Mouse (Mus musculus): ENCODE measurements around the gene Atp5d. TPM values are rescaled to one million over a fixed set of nuclear protein-coding genes. Genes with fewer than 3 reads are reported as not detected.
A peak's percentile ranks its signal among the peaks of the same experiment; 100 is the strongest.

Atp5d gene
- polyA plus RNA-seq, 1 experiment from 2014 or later = 494 TPM

DNA sequence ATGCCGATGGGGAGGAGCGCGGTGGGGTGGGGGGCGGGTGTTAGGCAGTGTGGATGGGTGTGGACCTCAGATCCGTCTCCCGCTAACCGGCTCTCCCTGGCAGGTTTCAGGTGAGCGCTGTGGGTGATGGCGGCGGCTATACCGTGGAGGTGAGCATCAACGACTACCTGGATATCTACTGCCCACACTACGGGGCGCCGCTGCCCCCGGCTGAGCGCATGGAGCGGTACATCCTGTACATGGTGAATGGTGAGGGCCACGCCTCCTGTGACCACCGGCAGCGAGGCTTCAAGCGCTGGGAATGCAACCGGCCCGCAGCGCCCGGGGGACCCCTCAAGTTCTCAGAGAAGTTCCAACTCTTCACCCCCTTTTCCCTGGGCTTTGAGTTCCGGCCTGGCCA is 48.2 kb downstream of the Atp5d start:
- H3K27ac ChIP-seq = no peak overlapping the region
- ATAC-seq (ENCODE audit: insufficient number of reproducible peaks, low FRiP score, low TSS enrichment, low read depth) = no peak
- no peak overlapping the region for H3K4me2 ChIP-seq
- peaks cover 37% of the 10 kb centered on the region for H3K4me1 ChIP-seq
- H3K4me3 ChIP-seq = no peak overlapping the region
- H3K9ac ChIP-seq = no peak overlapping the region
- no peaks in the 10 kb centered on the region for H3K9me3 ChIP-seq
- H3K27me3 ChIP-seq = peaks cover 28% of the 10 kb centered on the region
- 41% methylated on average over 27 of the region's 27 CpGs for WGBS
- H3K36me3 ChIP-seq = peaks cover 25% of the 10 kb centered on the region

DNA sequence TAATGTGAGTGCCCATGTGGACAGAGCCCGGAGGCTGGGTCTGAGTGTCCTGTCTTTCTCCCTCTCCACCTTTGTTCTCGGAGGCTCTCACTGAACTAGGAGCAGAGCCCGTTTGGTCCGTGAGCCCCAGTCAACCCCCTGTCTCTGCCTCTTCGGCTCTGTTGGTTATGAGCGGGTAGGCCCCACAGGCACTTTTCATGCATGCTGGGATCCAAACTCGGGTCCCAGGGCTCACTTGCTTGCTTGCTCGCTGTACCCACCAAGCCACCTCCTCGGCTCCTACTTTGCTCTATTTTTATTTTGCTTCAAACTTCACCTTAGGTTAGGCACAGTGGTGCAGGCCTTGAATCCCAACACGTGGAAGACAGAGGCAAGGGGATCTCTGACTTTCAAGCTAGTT is 49.3 kb downstream of the Atp5d start:
- peaks cover 33% of the 10 kb centered on the region for H3K4me1 ChIP-seq
- no peak overlapping the region for H3K4me2 ChIP-seq
- H3K27me3 ChIP-seq = peaks cover 37% of the 10 kb centered on the region
- no peak for ATAC-seq (ENCODE audit: insufficient number of reproducible peaks, low FRiP score, low TSS enrichment, low read depth)
- H3K27ac ChIP-seq = no peak overlapping the region
- no peaks in the 10 kb centered on the region for H3K9me3 ChIP-seq
- H3K4me3 ChIP-seq = no peak overlapping the region
- WGBS = 89% methylated on average over 10 of the region's 10 CpGs
- no peak overlapping the region for H3K9ac ChIP-seq
- peaks cover 20% of the 10 kb centered on the region for H3K36me3 ChIP-seq

GRCm38 (mm10) chr10:80188453-80189024 is 50.1 kb downstream of the Atp5d start:
- peaks cover 38% of the 10 kb centered on the region for H3K27me3 ChIP-seq
- H3K4me2 ChIP-seq = no peak overlapping the region
- no peak overlapping the region for H3K9ac ChIP-seq
- peaks cover 33% of the 10 kb centered on the region for H3K4me1 ChIP-seq
- no peak overlapping the region for H3K4me3 ChIP-seq
- H3K9me3 ChIP-seq = no peaks in the 10 kb centered on the region
- ATAC-seq (ENCODE audit: insufficient number of reproducible peaks, low FRiP score, low TSS enrichment, low read depth) = no peak
- H3K36me3 ChIP-seq = peaks cover 20% of the 10 kb centered on the region
- H3K27ac ChIP-seq = no peak overlapping the region
- WGBS = 73% methylated on average over 15 of the region's 15 CpGs

GRCm38 (mm10) chr10:80189999-80190398 is 51.6 kb downstream of the Atp5d start:
- Histone ChIP-seq H3K36me3 (peaks cover 20% of the 10 kb centered on the region), H3K4me2 (peak overlapping the region; percentile 71), H3K4me1 (peaks cover 31% of the 10 kb centered on the region), H3K4me3 (peak overlapping the region; percentile 43), H3K9me3 (no peaks in the 10 kb centered on the region), H3K27ac (no peak overlapping the region), H3K27me3 (peaks cover 38% of the 10 kb centered on the region), H3K9ac (no peak overlapping the region)
- no peak for ATAC-seq (ENCODE audit: insufficient number of reproducible peaks, low FRiP score, low TSS enrichment, low read depth)
- WGBS = 19% methylated on average over 21 of the region's 21 CpGs

DNA sequence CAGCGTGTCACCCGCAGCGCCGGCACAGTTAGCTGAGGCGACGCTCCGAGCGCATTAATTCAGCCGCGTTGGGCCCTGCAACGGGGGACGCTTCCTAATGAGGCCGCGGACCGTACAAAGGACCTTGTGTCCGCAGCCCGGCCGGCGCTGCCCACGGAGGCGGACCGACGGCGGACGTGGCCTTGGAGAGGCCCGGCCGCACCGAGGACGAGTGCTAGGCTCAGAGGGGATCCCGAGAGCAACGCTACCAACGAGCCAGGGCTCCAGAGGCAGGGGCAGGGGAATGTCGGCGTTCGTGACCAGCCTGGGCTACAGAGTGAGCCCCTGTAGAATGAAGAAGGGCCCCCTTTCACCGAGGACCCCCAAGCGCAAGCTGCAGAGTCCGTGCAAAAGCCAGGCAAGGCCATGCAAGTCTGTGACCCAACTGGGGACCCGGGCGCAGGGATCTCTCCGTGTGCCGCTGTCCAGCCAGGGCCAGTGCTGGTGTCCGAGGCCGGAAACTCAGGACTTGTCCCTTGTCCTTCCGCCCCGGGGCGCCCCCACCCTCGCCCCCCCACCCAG is 52.1 kb downstream of the Atp5d start:
- peaks cover 28% of the 10 kb centered on the region for H3K4me1 ChIP-seq
- no peak overlapping the region; the same call in 1 of the 2 replicates for H3K27ac ChIP-seq
- 0 out of 2 replicates have a peak, but pooled peaks have one; percentile 42 for ATAC-seq (ENCODE audit: insufficient number of reproducible peaks, low FRiP score, low TSS enrichment, low read depth)
- H3K4me2 ChIP-seq = peak overlapping the region; percentile 71
- peaks cover 38% of the 10 kb centered on the region for H3K27me3 ChIP-seq
- H3K9me3 ChIP-seq = no peaks in the 10 kb centered on the region
- peaks cover 20% of the 10 kb centered on the region for H3K36me3 ChIP-seq
- 1% methylated on average over 48 of the region's 48 CpGs for WGBS
- peak overlapping the region; percentile 43 for H3K4me3 ChIP-seq
- peak overlapping the region; percentile 42 for H3K9ac ChIP-seq

- no peak overlapping the region for H3K27ac ChIP-seq
- peaks cover 3% of the 10 kb centered on the region; the same call in 1 of the 2 replicates for H3K36me3 ChIP-seq
- H3K9me3 ChIP-seq = no peaks in the 10 kb centered on the region
- H3K4me3 ChIP-seq = no peak overlapping the region
- no peak overlapping the region for H3K4me2 ChIP-seq
- H3K27me3 ChIP-seq = peaks cover 32% of the 10 kb centered on the region
- H3K4me1 ChIP-seq = peaks cover 18% of the 10 kb centered on the region
- ATAC-seq (ENCODE audit: insufficient number of reproducible peaks, low FRiP score, low TSS enrichment, low read depth) = no peak
- no peak overlapping the region for H3K9ac ChIP-seq
- 79% methylated on average over 6 of the region's 6 CpGs for WGBS
These were observed 55.5 kb downstream of the Atp5d start for GRCm38 (mm10) chr10:80193976-80194375.

- Histone ChIP-seq H3K4me2 (no peak overlapping the region), H3K27me3 (peaks cover 29% of the 10 kb centered on the region), H3K9ac (no peak overlapping the region), H3K27ac (no peak overlapping the region), H3K36me3 (no peaks in the 10 kb centered on the region), H3K9me3 (no peaks in the 10 kb centered on the region), H3K4me3 (no peak overlapping the region), H3K4me1 (peaks cover 16% of the 10 kb centered on the region)
- 61% methylated on average over 8 of the region's 8 CpGs for WGBS
- ATAC-seq (ENCODE audit: insufficient number of reproducible peaks, low FRiP score, low TSS enrichment, low read depth) = no peak
These were observed 56.0 kb downstream of the Atp5d start for GRCm38 (mm10) chr10:80194441-80194840.

Other genes with a start within 250 kb of the Atp5d start
- gene Cfd, start 247.8 kb upstream of the Atp5d start, polyA plus RNA-seq (2015; fragmentation: Nextera tagmentation; extraction: Ambion mirVana) = 0.27 TPM in 1 of 2 replicates, not detected in the other
- gene Med16, start 229.7 kb upstream of the Atp5d start, polyA plus RNA-seq (2015; fragmentation: Nextera tagmentation; extraction: Ambion mirVana) = 35.4 and 37.7 TPM in 2 replicates
- not detected in 2 replicates for gene Gm26602, start 227.8 kb upstream of the Atp5d start, polyA plus RNA-seq (2015; fragmentation: Nextera tagmentation; extraction: Ambion mirVana)
- gene Kiss1r, start 221.7 kb upstream of the Atp5d start, polyA plus RNA-seq (2015; fragmentation: Nextera tagmentation; extraction: Ambion mirVana) = 1.0 and 1.2 TPM in 2 replicates
- 159 and 161 TPM in 2 replicates for gene R3hdm4, start 217.4 kb upstream of the Atp5d start, polyA plus RNA-seq (2015; fragmentation: Nextera tagmentation; extraction: Ambion mirVana)
- 5.7 and 7.4 TPM in 2 replicates for gene Arid3a, start 211.6 kb upstream of the Atp5d start, polyA plus RNA-seq (2015; fragmentation: Nextera tagmentation; extraction: Ambion mirVana)
- 81.7 and 83.6 TPM in 2 replicates for gene Wdr18, start 178.5 kb upstream of the Atp5d start, polyA plus RNA-seq (2015; fragmentation: Nextera tagmentation; extraction: Ambion mirVana)
- 0.40 and 0.64 TPM in 2 replicates for gene Grin3b, start 167.9 kb upstream of the Atp5d start, polyA plus RNA-seq (2015; fragmentation: Nextera tagmentation; extraction: Ambion mirVana)
- gene Tmem259, start 154.3 kb upstream of the Atp5d start, polyA plus RNA-seq (2015; fragmentation: Nextera tagmentation; extraction: Ambion mirVana) = 19.3 and 20.1 TPM in 2 replicates
- 264 and 270 TPM in 2 replicates for gene Cnn2, start 150.0 kb upstream of the Atp5d start, polyA plus RNA-seq (2015; fragmentation: Nextera tagmentation; extraction: Ambion mirVana)
- 3.3 and 3.4 TPM in 2 replicates for gene Abca7, start 142.1 kb upstream of the Atp5d start, polyA plus RNA-seq (2015; fragmentation: Nextera tagmentation; extraction: Ambion mirVana)
- 5.3 and 6.4 TPM in 2 replicates for gene Arhgap45, start 122.0 kb upstream of the Atp5d start, polyA plus RNA-seq (2015; fragmentation: Nextera tagmentation; extraction: Ambion mirVana)
- 213 and 217 TPM in 2 replicates for gene Polr2e, start 98.8 kb upstream of the Atp5d start, polyA plus RNA-seq (2015; fragmentation: Nextera tagmentation; extraction: Ambion mirVana)
- gene Gpx4, start 91.5 kb upstream of the Atp5d start, polyA plus RNA-seq (2015; fragmentation: Nextera tagmentation; extraction: Ambion mirVana) = 432 and 471 TPM in 2 replicates
- 19.7 and 19.8 TPM in 2 replicates for gene Sbno2, start 33.1 kb upstream of the Atp5d start, polyA plus RNA-seq (2015; fragmentation: Nextera tagmentation; extraction: Ambion mirVana)
- 15.2 and 16.6 TPM in 2 replicates for gene Stk11, start 22.8 kb upstream of the Atp5d start, polyA plus RNA-seq (2015; fragmentation: Nextera tagmentation; extraction: Ambion mirVana)
- 5.9 and 6.8 TPM in 2 replicates for gene Cbarp, start 2.2 kb downstream of the Atp5d start, polyA plus RNA-seq (2015; fragmentation: Nextera tagmentation; extraction: Ambion mirVana)
- gene Midn, start 9.6 kb downstream of the Atp5d start, polyA plus RNA-seq (2015; fragmentation: Nextera tagmentation; extraction: Ambion mirVana) = 13.4 and 14.0 TPM in 2 replicates
- gene Cirbp, start 27.4 kb downstream of the Atp5d start, polyA plus RNA-seq (2015; fragmentation: Nextera tagmentation; extraction: Ambion mirVana) = 102 and 103 TPM in 2 replicates
- 12.8 and 13.3 TPM in 2 replicates for gene 1600002K03Rik, start 34.3 kb downstream of the Atp5d start, polyA plus RNA-seq (2015; fragmentation: Nextera tagmentation; extraction: Ambion mirVana)
- gene Efna2, start 40.9 kb downstream of the Atp5d start, polyA plus RNA-seq (2015; fragmentation: Nextera tagmentation; extraction: Ambion mirVana) = 27.0 and 29.3 TPM in 2 replicates
- gene Mum1, start 87.8 kb downstream of the Atp5d start, polyA plus RNA-seq (2015; fragmentation: Nextera tagmentation; extraction: Ambion mirVana) = 66.1 and 67.6 TPM in 2 replicates
- gene Ndufs7, start 110.5 kb downstream of the Atp5d start, polyA plus RNA-seq (2015; fragmentation: Nextera tagmentation; extraction: Ambion mirVana) = 301 and 304 TPM in 2 replicates
- gene Gamt, start 122.4 kb downstream of the Atp5d start, polyA plus RNA-seq (2015; fragmentation: Nextera tagmentation; extraction: Ambion mirVana) = 64.4 and 127 TPM in 2 replicates
- 56.8 and 59.7 TPM in 2 replicates for gene Dazap1, start 122.9 kb downstream of the Atp5d start, polyA plus RNA-seq (2015; fragmentation: Nextera tagmentation; extraction: Ambion mirVana)
- 842 and 925 TPM in 2 replicates for gene Rps15, start 153.8 kb downstream of the Atp5d start, polyA plus RNA-seq (2015; fragmentation: Nextera tagmentation; extraction: Ambion mirVana)
- gene Apc2, start 157.3 kb downstream of the Atp5d start, polyA plus RNA-seq (2015; fragmentation: Nextera tagmentation; extraction: Ambion mirVana) = 1.5 TPM in 2 replicates
- gene 2310011J03Rik, start 181.9 kb downstream of the Atp5d start, polyA plus RNA-seq (2015; fragmentation: Nextera tagmentation; extraction: Ambion mirVana) = 54.4 and 56.0 TPM in 2 replicates
- 4.3 and 5.0 TPM in 2 replicates for gene Pcsk4, start 190.9 kb downstream of the Atp5d start, polyA plus RNA-seq (2015; fragmentation: Nextera tagmentation; extraction: Ambion mirVana)
- 13.8 and 16.1 TPM in 2 replicates for gene Reep6, start 191.3 kb downstream of the Atp5d start, polyA plus RNA-seq (2015; fragmentation: Nextera tagmentation; extraction: Ambion mirVana)
- 11.9 and 13.8 TPM in 2 replicates for gene Adamtsl5, start 209.8 kb downstream of the Atp5d start, polyA plus RNA-seq (2015; fragmentation: Nextera tagmentation; extraction: Ambion mirVana)
- 0.91 and 0.99 TPM in 2 replicates for gene Plk5, start 217.8 kb downstream of the Atp5d start, polyA plus RNA-seq (2015; fragmentation: Nextera tagmentation; extraction: Ambion mirVana)
- gene Mex3d, start 249.0 kb downstream of the Atp5d start, polyA plus RNA-seq (2015; fragmentation: Nextera tagmentation; extraction: Ambion mirVana) = 6.1 and 6.8 TPM in 2 replicates